Mouse (Mus musculus) naive thymus-derived CD4-positive, alpha-beta T cell, adult 2 months (primary cell): ENCODE data around the gene Ccdc88b.
"Not testable (repeated sequence)": the region's sequence is repeated elsewhere in the genome, so short reads cannot be mapped to it uniquely, and the experiment has no call there.

Experiments used
- DNase-seq: peaks from one replicate; pipeline ENCODE4 v3.0.0-alpha.2; 2011; ENCODE audit warnings: low read depth

The Ccdc88b gene

GRCm38 (mm10) chr19:6858031-6858430 lies at the start of gene Ccdc88b:
Gene Ccdc88b, minus strand, starts transcription at chr19:6858211.
- DNase-seq = peak; percentile 81

- no peak for DNase-seq
Observed at GRCm38 (mm10) chr19:6907094-6907493, 49.1 kb upstream of the Ccdc88b start.

DNA sequence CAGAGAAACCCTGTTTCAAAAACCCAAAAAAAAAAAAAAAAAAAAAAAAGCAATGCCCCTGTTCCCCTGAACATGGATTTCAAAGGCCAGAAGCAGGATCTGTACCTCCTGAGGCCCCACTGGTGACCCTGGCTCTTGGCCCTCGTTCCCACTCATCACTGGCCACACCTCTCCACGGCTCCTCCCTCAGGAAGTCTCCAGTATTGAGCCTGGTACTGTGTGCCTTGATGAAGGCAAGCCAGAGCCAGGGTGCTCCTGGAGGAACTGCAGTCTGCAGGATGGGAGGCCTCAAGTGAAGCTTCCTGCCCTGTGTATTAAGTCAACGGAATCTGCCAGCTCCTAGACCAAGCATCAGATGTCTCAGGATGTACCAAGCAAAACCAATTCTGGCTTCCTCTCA lies 48.2 kb upstream of the Ccdc88b start:
- DNase-seq = no peak

DNA sequence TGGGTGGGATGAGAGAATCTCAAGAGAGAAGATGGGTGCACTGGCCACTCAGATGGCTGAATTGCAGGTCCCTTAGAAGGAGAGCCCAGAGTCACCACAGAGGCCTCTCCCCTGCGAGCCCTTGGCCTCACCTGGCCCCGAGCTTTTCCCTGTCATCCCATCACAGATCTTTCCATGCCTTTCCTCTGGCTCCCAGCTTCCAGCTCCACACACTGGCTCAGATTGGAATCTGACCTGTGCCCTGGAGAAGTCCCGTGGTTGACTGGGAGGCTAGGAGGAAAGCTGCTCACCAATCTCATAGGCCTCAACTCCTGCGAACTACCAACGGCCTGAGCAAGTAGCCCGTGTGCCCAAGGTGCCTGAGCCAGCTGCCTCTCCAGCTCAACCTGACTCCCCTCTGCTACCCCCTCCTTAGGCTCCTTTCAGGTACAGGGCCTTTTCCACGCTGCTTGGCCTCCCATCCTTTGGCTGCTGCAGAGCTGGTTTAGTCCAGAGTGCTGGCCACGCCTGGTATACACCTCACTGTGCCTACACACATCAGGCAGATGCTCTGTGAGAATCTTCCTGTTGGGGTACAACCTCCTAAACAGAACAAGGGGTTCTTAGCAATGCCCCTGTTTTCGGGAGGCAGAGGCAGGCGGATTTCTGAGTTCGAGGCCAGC lies 47.6 kb upstream of the Ccdc88b start:
- no peak for DNase-seq

GRCm38 (mm10) chr19:6904846-6905245 lies 46.8 kb upstream of the Ccdc88b start:
- DNase-seq = no peak

- no peak for DNase-seq
Observed at GRCm38 (mm10) chr19:6903031-6903430, 45.0 kb upstream of the Ccdc88b start.

DNA sequence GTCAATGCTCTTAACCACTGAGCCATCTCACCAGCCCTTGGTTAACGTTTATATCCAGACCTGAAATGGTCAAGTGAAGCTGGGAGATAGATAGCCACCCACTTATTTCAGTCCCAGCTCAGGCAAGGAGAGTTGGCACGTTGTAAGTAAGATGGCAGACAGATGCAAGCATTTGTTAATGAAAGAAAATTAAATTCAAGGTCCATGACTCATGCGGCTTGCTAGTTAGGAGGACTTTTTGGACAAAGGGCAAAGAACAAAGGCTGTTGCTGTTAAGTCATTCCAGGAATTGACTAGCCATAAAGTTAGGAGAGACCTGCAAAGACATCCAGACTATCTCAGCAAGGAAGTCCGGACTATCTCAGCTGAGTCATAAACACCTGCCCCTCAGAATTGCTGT lies 41.6 kb upstream of the Ccdc88b start:
- no peak for DNase-seq

DNA sequence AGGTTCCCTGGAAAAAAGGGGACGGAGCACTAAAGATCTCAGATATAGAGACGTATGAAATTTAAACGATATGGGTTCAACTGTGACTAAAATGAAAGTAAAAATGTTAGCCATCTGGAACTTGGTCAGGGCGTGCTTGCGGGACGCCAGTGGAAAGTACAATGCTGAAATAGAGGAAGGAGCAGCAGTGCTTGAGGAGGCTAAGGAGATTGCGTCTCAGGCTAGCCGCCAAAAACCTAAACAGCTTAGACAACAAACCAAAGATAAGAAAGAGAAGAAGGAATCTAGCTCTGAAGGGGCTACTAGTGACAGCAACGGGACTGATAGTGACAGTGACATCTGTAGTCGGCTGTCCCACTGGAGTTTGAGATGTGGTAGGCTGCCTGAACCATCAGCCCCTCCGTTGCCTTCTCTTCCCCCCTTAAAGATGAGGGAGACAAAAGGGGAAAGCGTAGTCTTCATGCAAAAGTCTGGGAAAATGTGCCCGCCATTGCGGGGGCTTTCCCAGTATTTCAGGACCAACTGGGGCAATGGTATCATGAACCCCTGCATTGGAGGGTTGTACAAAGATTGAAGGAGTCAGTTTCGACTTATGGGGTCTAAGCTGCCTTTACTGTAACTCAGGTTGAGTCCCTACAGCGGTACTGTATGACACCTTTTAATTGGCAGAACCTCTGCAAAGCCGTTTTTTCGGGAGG lies 37.7 kb upstream of the Ccdc88b start:
- not testable (repeated sequence) for DNase-seq

DNA sequence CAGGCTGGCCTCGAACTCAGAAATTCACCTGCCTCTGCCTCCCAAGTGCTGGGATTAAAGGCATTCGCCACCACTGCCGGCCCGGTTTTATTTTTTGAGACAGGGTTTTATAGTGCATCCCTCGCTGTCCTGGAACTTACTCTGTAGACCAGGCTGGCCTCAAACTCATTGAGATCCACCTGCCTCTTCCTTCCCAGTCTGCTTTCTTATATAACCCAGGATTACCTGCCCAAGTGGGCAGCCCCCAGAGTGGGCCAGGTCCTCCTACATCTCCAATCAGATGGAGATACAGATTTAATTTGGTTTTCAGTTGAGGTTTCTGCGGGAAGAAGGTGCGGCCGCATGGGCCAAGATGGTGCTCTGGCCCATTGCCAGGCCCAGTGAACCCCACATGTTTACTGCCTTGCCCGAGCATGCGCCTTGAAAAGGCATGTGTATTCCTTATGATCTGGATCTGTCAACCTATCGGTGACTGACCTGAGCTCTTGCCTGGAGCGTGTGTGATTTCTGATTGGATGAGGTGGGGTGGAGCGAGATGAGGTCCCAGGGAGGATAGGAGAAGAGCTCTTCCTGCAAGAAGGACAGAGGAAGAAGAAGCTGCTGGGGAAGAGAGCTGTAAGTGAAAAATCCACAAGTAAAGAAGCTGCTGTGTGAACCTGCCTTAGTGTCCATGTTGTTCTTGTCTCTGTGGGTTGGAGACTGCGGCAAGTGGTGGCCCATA lies 35.9 kb upstream of the Ccdc88b start:
- DNase-seq = no peak

- DNase-seq = no peak
Observed at GRCm38 (mm10) chr19:6892512-6892911, 34.5 kb upstream of the Ccdc88b start.

GRCm38 (mm10) chr19:6877965-6878364 lies 20.0 kb upstream of the Ccdc88b start:
- DNase-seq = no peak

DNA sequence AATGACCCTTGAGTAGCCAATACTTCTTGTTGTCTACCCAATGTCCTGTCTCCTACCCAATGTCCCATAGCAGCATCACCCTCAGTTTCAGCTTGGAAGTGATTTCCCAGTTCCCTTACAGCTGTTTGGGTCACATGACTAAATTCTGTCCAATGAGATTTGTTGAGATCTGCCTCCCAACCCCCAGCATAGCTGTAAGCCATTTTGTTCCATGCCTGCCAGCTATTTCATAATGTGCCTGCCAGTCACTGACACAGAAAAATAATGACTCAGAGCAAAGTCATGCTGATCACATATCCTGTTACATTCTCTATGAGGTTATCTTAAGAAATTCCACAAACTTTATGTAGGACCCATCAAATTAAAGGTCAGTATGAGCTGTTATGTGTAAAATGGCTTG lies 18.8 kb upstream of the Ccdc88b start:
- DNase-seq = no peak

GRCm38 (mm10) chr19:6875834-6876233 lies 17.8 kb upstream of the Ccdc88b start:
- no peak for DNase-seq

DNA sequence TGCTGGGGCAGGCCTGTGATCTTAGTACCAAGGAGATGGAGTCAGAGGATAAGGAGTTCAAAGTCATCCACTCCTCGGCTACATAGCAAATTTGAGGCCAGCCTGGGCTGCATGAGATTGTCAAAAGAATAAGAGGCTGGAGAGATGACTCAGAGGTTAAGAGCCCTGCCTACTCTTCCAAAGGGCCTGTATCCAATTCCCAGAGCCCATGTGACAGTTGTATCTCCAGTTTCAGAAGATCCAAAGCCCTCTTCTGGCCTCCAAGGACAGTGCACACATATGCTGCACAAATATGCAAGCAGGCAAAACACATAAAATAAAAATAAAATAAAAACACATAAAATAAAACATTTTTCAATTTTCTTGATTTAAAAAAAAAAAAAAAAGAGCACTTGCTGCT lies 16.2 kb upstream of the Ccdc88b start:
- DNase-seq = no peak

- DNase-seq = no peak
Observed at GRCm38 (mm10) chr19:6872701-6873100, 14.7 kb upstream of the Ccdc88b start.

GRCm38 (mm10) chr19:6871574-6872271 lies 13.7 kb upstream of the Ccdc88b start:
- peak; percentile 70 for DNase-seq

GRCm38 (mm10) chr19:6869355-6869754 lies 11.3 kb upstream of the Ccdc88b start:
- DNase-seq = peak; percentile 76

- DNase-seq = no peak
Observed at GRCm38 (mm10) chr19:6861451-6861850, 3.4 kb upstream of the Ccdc88b start.

DNA sequence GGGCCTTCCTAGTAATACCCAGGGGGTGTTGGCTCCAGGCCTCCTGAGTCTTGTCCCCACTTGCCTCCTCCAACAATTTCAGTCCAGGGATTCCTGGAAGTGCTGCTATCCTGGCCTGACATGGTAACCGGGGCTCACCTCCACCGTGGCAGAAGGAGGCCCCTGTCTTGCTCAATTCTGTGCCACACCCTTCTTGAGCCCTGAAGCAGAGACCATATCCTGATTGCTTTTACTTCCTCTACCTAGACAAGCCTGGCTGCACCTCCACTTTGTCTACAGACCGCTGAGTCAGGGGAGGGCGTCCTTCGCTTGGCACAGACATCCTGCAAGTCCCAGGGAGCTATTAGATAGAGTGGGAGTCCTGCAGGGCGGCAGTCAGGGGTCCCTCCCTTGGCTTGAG lies 2.7 kb upstream of the Ccdc88b start:
- DNase-seq = no peak

DNA sequence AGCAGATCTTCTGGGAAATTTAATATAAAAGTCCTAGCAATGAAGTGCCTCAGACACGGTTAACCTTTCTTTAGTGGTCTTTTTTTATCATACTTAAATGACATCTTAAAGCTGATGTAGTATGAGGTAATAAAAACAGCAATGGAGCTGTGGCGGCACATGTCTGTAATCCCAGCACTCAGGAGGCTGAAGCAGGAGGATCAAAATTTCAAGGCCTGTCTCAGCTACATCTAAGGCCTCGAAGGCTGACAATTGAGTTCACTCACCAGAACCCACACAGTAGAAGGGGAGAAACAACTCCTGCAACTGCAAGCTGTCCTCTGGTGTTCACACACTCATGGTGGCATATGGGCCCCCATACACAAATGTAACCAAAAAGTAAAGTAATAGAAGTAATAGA lies 2.0 kb upstream of the Ccdc88b start:
- DNase-seq = no peak

- DNase-seq = no peak
Observed at GRCm38 (mm10) chr19:6859032-6859651, 1.1 kb upstream of the Ccdc88b start.

GRCm38 (mm10) chr19:6857391-6858005 lies 513 bp downstream of the Ccdc88b start:
- DNase-seq = peak; percentile 30
